ENCODE assay signal across 28 mouse cellular contexts in the genomic region with DNA sequence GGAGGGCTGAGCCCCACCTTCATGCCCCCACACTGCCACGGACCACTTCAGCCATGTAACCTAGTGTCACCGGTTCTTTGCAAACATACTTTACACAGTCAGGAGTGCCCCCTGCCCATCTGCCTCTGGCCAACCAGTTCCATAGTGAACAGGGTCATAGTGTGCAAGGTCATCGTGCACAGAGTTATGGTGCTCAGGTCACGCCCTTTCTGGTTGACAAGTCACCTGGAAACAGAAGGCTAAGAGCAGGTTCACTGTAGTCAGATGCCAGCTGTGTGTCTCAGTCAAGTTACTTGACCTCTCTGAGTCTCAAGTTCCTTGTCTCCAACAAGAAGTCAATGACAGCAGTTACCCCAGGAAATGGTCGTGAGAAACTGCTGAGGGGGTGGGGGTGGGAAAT.
DNase-seq lines count a peak whose midpoint lies in the region; ATAC-seq lines count a peak whose summit lies in the region.
"Had no signal": no experiment of that assay in that cellular context is flagged by ENCODE, and none has a peak within 500 bp of the region (broad histone marks: within the 10 kb centered on the region; RNA-seq: fewer than 3 reads in every experiment).

No protein-coding gene starts in this region.

- H3K27ac ChIP-seq in kidney, embryonic 14.5 days (ENCODE audit: low read depth, low read length), result no peak overlapping the region
- H3K27ac ChIP-seq: embryonic facial prominence, embryonic 12.5 days; embryonic facial prominence, embryonic 15.5 days; gastrocnemius, adult 2 months; heart, embryonic 15.5 days; hindbrain, embryonic 14.5 days; hindbrain, postnatal 0 days had no signal

- 42% methylated on average over 5 of the region's 5 CpGs for WGBS in kidney, embryonic 14.5 days

- 0 out of 2 replicates have a peak, but pooled peaks cover 2% of the 10 kb centered on the region for H3K27me3 ChIP-seq in kidney, embryonic 14.5 days (ENCODE audit: control insufficient read depth, insufficient read depth, low read length)
- H3K27me3 ChIP-seq: CH12.LX; embryonic facial prominence, embryonic 12.5 days; embryonic facial prominence, embryonic 15.5 days; heart, embryonic 12.5 days; heart, embryonic 15.5 days; Patski had no signal

- no peak overlapping the region for H3K4me3 ChIP-seq in kidney, embryonic 14.5 days (ENCODE audit: low read length)
- H3K4me3 ChIP-seq: embryonic facial prominence, embryonic 12.5 days; embryonic facial prominence, embryonic 15.5 days; gastrocnemius, adult 2 months; heart, embryonic 12.5 days; heart, embryonic 15.5 days had no signal

- no peaks in the 10 kb centered on the region for H3K36me3 ChIP-seq in kidney, embryonic 14.5 days (ENCODE audit: control insufficient read depth, insufficient read depth, low read length)
- H3K36me3 ChIP-seq: embryonic facial prominence, embryonic 12.5 days; embryonic facial prominence, embryonic 15.5 days; G1E; heart, embryonic 12.5 days; heart, embryonic 15.5 days had no signal

- H3K9me3 ChIP-seq in kidney, embryonic 14.5 days (ENCODE audit: control insufficient read depth, low read length), result no peaks in the 10 kb centered on the region
- H3K9me3 ChIP-seq: embryonic facial prominence, embryonic 12.5 days; G1E; heart, embryonic 15.5 days had no signal

- H3K4me1 ChIP-seq in kidney, embryonic 14.5 days (ENCODE audit: control insufficient read depth, insufficient read depth, low read length), result no peaks in the 10 kb centered on the region

- DNase-seq in kidney, adult 11 months, result peak; percentile 18
- DNase-seq in kidney, postnatal 4 days, result no peak
- DNase-seq in kidney, adult 9 months, result peak; percentile 55
- peak; percentile 31 to 52 for DNase-seq in kidney, postnatal 36 days
- DNase-seq in embryo, embryonic 9.5 days (ENCODE audit: extremely low spot score), result no peak
- DNase-seq: adrenal gland, postnatal 10 days; adrenal gland, postnatal 36 days; B cell, adult 2 months; cerebellum, adult 18-20 months; cerebellum, adult 9-10 months; cerebellum, postnatal 14 days; forebrain, postnatal 0 days; gastrocnemius, adult 2 months; gastrocnemius, postnatal 14 days; heart, adult 18-20 months; heart, postnatal 14 days; heart, postnatal 4 days had no signal

- H3K4me2 ChIP-seq in kidney, embryonic 14.5 days (replicated peaks; ENCODE audit: low read depth, low read length), result no peak overlapping the region
- H3K4me2 ChIP-seq: embryonic facial prominence, embryonic 12.5 days; embryonic facial prominence, embryonic 15.5 days; heart, embryonic 12.5 days; heart, embryonic 15.5 days; hindbrain, embryonic 14.5 days had no signal

- no peak overlapping the region for H3K9ac ChIP-seq in kidney, embryonic 14.5 days (ENCODE audit: low read depth, low read length)
- H3K9ac ChIP-seq: embryonic facial prominence, embryonic 12.5 days; embryonic facial prominence, embryonic 15.5 days; forebrain, postnatal 0 days; heart, embryonic 12.5 days; heart, embryonic 15.5 days; hindbrain, embryonic 14.5 days had no signal

- no peak for ATAC-seq in kidney, embryonic 14.5 days (ENCODE audit: low FRiP score, low TSS enrichment)
- ATAC-seq: forebrain, embryonic 14.5 days; forebrain, postnatal 0 days; hindbrain, postnatal 0 days; Patski had no signal

Comparison
In these comparisons a context has a peak if more than half of its experiments do, and no peak if none do; other contexts are left out.
1. DNase-seq: peak in kidney, adult 11 months (single experiment), kidney, adult 9 months (single experiment) and kidney, postnatal 36 days (2 of 2); none in kidney, postnatal 4 days (0 of 2) and embryo, embryonic 9.5 days (single experiment).